Mouse (Mus musculus): Measurements from ENCODE around the gene BC052040. TPM values are rescaled to one million over a fixed set of nuclear protein-coding genes. Genes with fewer than 3 reads are reported as not detected.

BC052040 gene
- polyA plus RNA-seq, 1 experiment from 2014 or later: 18.9 TPM

GRCm38 (mm10) chr2:115742061-115742460 lies 160.5 kb downstream of the BC052040 start:
- H3K9me3 ChIP-seq (replicated peaks; ENCODE audit: control insufficient read depth, low read length): no peaks in the 10 kb centered on the region
- ATAC-seq (no peak), DNase-seq (ENCODE audit: low spot score) (peak; percentile 43)
- H3K27me3 ChIP-seq (replicated peaks; ENCODE audit: control insufficient read depth, insufficient read depth, low read length): no peaks in the 10 kb centered on the region
- H3K4me2 ChIP-seq (ENCODE audit: low read length): no peak overlapping the region
- no peaks in the 10 kb centered on the region for H3K36me3 ChIP-seq (ENCODE audit: control insufficient read depth, insufficient read depth, low read length)
- H3K27ac ChIP-seq (ENCODE audit: low read depth, low read length): no peak overlapping the region
- WGBS: 83% methylated on average over 7 of the region's 7 CpGs
- no peaks in the 10 kb centered on the region for H3K4me1 ChIP-seq (ENCODE audit: control insufficient read depth, insufficient read depth, low read length)
- no peak overlapping the region for H3K9ac ChIP-seq (ENCODE audit: low read length)
- no peak overlapping the region for H3K4me3 ChIP-seq (ENCODE audit: low read depth, low read length)

- no peaks in the 10 kb centered on the region for H3K36me3 ChIP-seq (ENCODE audit: control insufficient read depth, insufficient read depth, low read length)
- no peak overlapping the region for H3K4me3 ChIP-seq (ENCODE audit: low read depth, low read length)
- DNase-seq (ENCODE audit: low spot score) (no peak), ATAC-seq (peak; percentile 48; the same call in 1 of the 2 replicates)
- H3K4me1 ChIP-seq (ENCODE audit: control insufficient read depth, insufficient read depth, low read length): peaks cover 7% of the 10 kb centered on the region
- H3K9ac ChIP-seq (ENCODE audit: low read length): no peak overlapping the region
- H3K27ac ChIP-seq (ENCODE audit: low read depth, low read length): no peak overlapping the region
- no peaks in the 10 kb centered on the region for H3K27me3 ChIP-seq (replicated peaks; ENCODE audit: control insufficient read depth, insufficient read depth, low read length)
- 50% methylated on average over 3 of the region's 3 CpGs for WGBS
- H3K4me2 ChIP-seq (ENCODE audit: low read length): no peak overlapping the region
- H3K9me3 ChIP-seq (replicated peaks; ENCODE audit: control insufficient read depth, low read length): no peaks in the 10 kb centered on the region
Measured at GRCm38 (mm10) chr2:115747639-115748038, 166.1 kb downstream of the BC052040 start.

GRCm38 (mm10) chr2:115751177-115751576 lies 169.7 kb downstream of the BC052040 start:
- 52% methylated on average over 7 of the region's 7 CpGs for WGBS
- Histone ChIP-seq H3K4me1 (ENCODE audit: control insufficient read depth, insufficient read depth, low read length) (peaks cover 7% of the 10 kb centered on the region), H3K9ac (ENCODE audit: low read length) (no peak overlapping the region), H3K27ac (ENCODE audit: low read depth, low read length) (no peak overlapping the region), H3K9me3 (replicated peaks; ENCODE audit: control insufficient read depth, low read length) (no peaks in the 10 kb centered on the region), H3K4me3 (ENCODE audit: low read depth, low read length) (no peak overlapping the region), H3K27me3 (replicated peaks; ENCODE audit: control insufficient read depth, insufficient read depth, low read length) (no peaks in the 10 kb centered on the region), H3K4me2 (ENCODE audit: low read length) (no peak overlapping the region), H3K36me3 (ENCODE audit: control insufficient read depth, insufficient read depth, low read length) (no peaks in the 10 kb centered on the region)
- peak; percentile 16 for DNase-seq (ENCODE audit: low spot score)
- no peak for ATAC-seq

GRCm38 (mm10) chr2:115757685-115758084 lies 176.2 kb downstream of the BC052040 start:
- no peak overlapping the region for H3K27ac ChIP-seq (ENCODE audit: low read depth, low read length)
- ATAC-seq: no peak
- H3K36me3 ChIP-seq (ENCODE audit: control insufficient read depth, insufficient read depth, low read length): no peaks in the 10 kb centered on the region
- 69% methylated on average over 6 of the region's 6 CpGs for WGBS
- H3K4me2 ChIP-seq (ENCODE audit: low read length): no peak overlapping the region
- H3K27me3 ChIP-seq (replicated peaks; ENCODE audit: control insufficient read depth, insufficient read depth, low read length): no peaks in the 10 kb centered on the region
- no peaks in the 10 kb centered on the region for H3K4me1 ChIP-seq (ENCODE audit: control insufficient read depth, insufficient read depth, low read length)
- no peak overlapping the region for H3K9ac ChIP-seq (ENCODE audit: low read length)
- no peaks in the 10 kb centered on the region for H3K9me3 ChIP-seq (replicated peaks; ENCODE audit: control insufficient read depth, low read length)
- H3K4me3 ChIP-seq (ENCODE audit: low read depth, low read length): no peak overlapping the region
- DNase-seq (ENCODE audit: low spot score): no peak

- no peak overlapping the region for H3K27ac ChIP-seq (ENCODE audit: low read depth, low read length)
- H3K9me3 ChIP-seq (replicated peaks; ENCODE audit: control insufficient read depth, low read length): no peaks in the 10 kb centered on the region
- H3K4me1 ChIP-seq (ENCODE audit: control insufficient read depth, insufficient read depth, low read length): no peaks in the 10 kb centered on the region
- no peaks in the 10 kb centered on the region for H3K27me3 ChIP-seq (replicated peaks; ENCODE audit: control insufficient read depth, insufficient read depth, low read length)
- DNase-seq (ENCODE audit: low spot score) (no peak), ATAC-seq (no peak)
- 86% methylated on average over 6 of the region's 6 CpGs for WGBS
- no peaks in the 10 kb centered on the region for H3K36me3 ChIP-seq (ENCODE audit: control insufficient read depth, insufficient read depth, low read length)
- H3K4me2 ChIP-seq (ENCODE audit: low read length): no peak overlapping the region
- no peak overlapping the region for H3K4me3 ChIP-seq (ENCODE audit: low read depth, low read length)
- no peak overlapping the region for H3K9ac ChIP-seq (ENCODE audit: low read length)
Measured at GRCm38 (mm10) chr2:115758542-115758941, 177.0 kb downstream of the BC052040 start.

- no peaks in the 10 kb centered on the region for H3K36me3 ChIP-seq (ENCODE audit: control insufficient read depth, insufficient read depth, low read length)
- ATAC-seq (no peak), DNase-seq (ENCODE audit: low spot score) (no peak)
- WGBS: 91% methylated on average over 8 of the region's 8 CpGs
- H3K4me1 ChIP-seq (ENCODE audit: control insufficient read depth, insufficient read depth, low read length): no peaks in the 10 kb centered on the region
- no peak overlapping the region for H3K9ac ChIP-seq (ENCODE audit: low read length)
- no peak overlapping the region for H3K27ac ChIP-seq (ENCODE audit: low read depth, low read length)
- H3K9me3 ChIP-seq (replicated peaks; ENCODE audit: control insufficient read depth, low read length): no peaks in the 10 kb centered on the region
- H3K4me2 ChIP-seq (ENCODE audit: low read length): no peak overlapping the region
- H3K27me3 ChIP-seq (replicated peaks; ENCODE audit: control insufficient read depth, insufficient read depth, low read length): no peaks in the 10 kb centered on the region
- no peak overlapping the region for H3K4me3 ChIP-seq (ENCODE audit: low read depth, low read length)
Measured at GRCm38 (mm10) chr2:115764595-115765305, 183.2 kb downstream of the BC052040 start.

- no peak overlapping the region for H3K27ac ChIP-seq (ENCODE audit: low read depth, low read length)
- no peaks in the 10 kb centered on the region for H3K4me1 ChIP-seq (ENCODE audit: control insufficient read depth, insufficient read depth, low read length)
- H3K4me2 ChIP-seq (ENCODE audit: low read length): no peak overlapping the region
- DNase-seq (ENCODE audit: low spot score): peak; percentile 30
- no peak overlapping the region for H3K4me3 ChIP-seq (ENCODE audit: low read depth, low read length)
- no peak overlapping the region for H3K9ac ChIP-seq (ENCODE audit: low read length)
- no peaks in the 10 kb centered on the region for H3K27me3 ChIP-seq (replicated peaks; ENCODE audit: control insufficient read depth, insufficient read depth, low read length)
- no peak for ATAC-seq
- WGBS: 84% methylated on average over 10 of the region's 10 CpGs
- no peaks in the 10 kb centered on the region for H3K9me3 ChIP-seq (replicated peaks; ENCODE audit: control insufficient read depth, low read length)
- H3K36me3 ChIP-seq (ENCODE audit: control insufficient read depth, insufficient read depth, low read length): no peaks in the 10 kb centered on the region
Measured at GRCm38 (mm10) chr2:115769597-115770305, 188.2 kb downstream of the BC052040 start.

- Histone ChIP-seq H3K27me3 (replicated peaks; ENCODE audit: control insufficient read depth, insufficient read depth, low read length) (no peaks in the 10 kb centered on the region), H3K4me2 (ENCODE audit: low read length) (no peak overlapping the region), H3K36me3 (ENCODE audit: control insufficient read depth, insufficient read depth, low read length) (no peaks in the 10 kb centered on the region; the same call in 1 of the 2 replicates), H3K9ac (ENCODE audit: low read length) (no peak overlapping the region), H3K4me3 (ENCODE audit: low read depth, low read length) (no peak overlapping the region), H3K27ac (ENCODE audit: low read depth, low read length) (no peak overlapping the region), H3K4me1 (ENCODE audit: control insufficient read depth, insufficient read depth, low read length) (no peaks in the 10 kb centered on the region), H3K9me3 (replicated peaks; ENCODE audit: control insufficient read depth, low read length) (no peaks in the 10 kb centered on the region)
- DNase-seq (ENCODE audit: low spot score) (no peak), ATAC-seq (no peak)
- 91% methylated on average over 1 of the region's 1 CpGs for WGBS
Measured at GRCm38 (mm10) chr2:115772709-115773108, 191.2 kb downstream of the BC052040 start.
